Mouse (Mus musculus): Measurements from ENCODE around the gene Apex2. TPM values are rescaled to one million over a fixed set of nuclear protein-coding genes. Genes with fewer than 3 reads are reported as not detected.

The Apex2 gene
- 10 to 100 TPM in 1 of 2 experiments, 1 to 10 TPM in 1; 9.6 to 11.3 TPM for total RNA-seq (2023)

DNA sequence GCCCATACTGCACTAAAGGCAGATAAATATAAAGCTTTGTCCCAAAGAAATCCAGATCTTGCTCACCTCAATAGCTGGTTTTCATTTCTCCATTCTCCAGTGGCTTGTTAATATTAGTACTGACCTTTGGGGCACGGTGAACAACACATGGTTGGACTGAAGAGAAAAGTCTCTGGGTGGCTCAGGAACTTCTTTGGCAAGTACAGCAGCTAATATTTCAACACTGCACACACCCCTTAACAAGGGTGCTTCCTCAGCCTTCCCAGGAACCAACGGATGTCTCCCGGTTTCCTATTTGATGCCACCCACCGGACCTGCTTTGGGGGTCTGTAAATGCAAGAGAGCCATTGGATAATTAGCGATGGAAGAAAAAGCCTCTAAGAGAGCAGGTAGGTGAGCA, at the start of gene Apex2:
Apex2 (minus strand) TSS at position 173 of the 400 bp plus-strand sequence.

DNA sequence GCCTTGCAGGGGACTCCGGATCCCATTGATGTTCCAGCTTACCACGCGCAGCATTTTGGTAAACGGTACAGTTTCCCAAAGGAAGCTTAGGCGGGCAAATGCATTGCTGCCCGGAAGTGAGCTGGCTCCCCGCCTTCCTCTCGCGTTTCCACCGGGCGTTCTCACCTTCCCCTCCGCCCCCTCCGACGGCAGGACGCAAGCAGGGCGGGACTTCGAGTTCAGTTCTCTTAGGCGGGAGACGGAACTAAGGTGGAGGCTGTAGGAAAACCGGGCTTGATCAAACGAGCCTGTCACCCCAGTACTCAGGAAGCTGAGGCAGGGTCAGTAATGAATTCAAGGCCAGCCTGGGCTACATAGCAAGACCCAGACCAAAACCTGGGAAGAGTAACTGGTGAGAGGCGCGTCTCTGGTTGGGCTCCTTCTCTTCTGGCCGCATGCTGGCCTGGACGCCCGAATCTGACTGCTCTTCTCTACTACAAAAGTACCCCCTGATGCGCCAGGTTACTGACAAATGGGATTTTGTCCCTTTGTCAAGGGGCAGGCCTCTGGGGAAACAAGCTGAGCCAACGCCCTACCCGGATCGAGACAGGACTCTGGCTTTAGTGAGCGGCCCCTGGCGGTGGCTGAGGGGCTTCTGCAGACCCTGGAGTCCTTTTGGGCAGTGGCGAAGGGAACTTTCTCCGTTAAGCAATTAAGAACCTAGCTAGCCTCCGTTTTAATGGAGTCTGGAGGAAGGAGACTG, 1.5 kb downstream of the Apex2 start, which contains the start of gene Pfkfb1:
Pfkfb1 (plus strand) TSS at position 207 of the 742 bp plus-strand sequence.

DNA sequence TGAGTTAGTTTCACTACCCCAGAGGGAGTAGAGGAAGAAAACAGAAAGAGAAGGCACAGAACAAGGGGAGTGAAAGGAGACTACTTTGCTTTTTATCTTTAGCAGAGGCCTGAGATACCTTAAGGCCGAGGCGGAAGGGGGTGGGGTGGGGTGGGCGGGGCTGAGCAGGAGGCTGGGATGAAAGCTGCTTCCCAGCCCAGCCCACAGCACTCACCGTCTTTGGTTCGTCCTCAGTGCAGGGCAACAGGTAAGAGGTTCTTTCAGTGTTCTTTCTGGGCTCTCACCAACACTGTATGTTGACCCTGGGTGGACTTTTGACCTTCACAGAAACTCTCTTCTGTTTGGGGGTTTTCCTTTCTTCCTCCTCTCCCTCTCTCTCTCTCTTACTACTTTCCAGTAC, 42.4 kb downstream of the Apex2 start, which contains the start of gene Alas2:
Alas2 (plus strand) TSS at position 137 of the 400 bp plus-strand sequence.

Other genes starting within 250 kb of the Apex2 start
- gene Tmem29, start 130.7 kb downstream of the Apex2 start, total RNA-seq (2023), result 10 to 100 TPM; 14.2 to 17.0 TPM
- gene Alas2, start 42.5 kb downstream of the Apex2 start, total RNA-seq (2023), result 10 to 100 TPM; 16.4 to 20.3 TPM
- 1 to 10 TPM; 3.0 to 5.0 TPM for gene Pfkfb1, start 1.6 kb downstream of the Apex2 start, total RNA-seq (2023)
- gene Tro, start 67.7 kb upstream of the Apex2 start, total RNA-seq (2023), result not detected
- gene Maged2, start 224.5 kb upstream of the Apex2 start, total RNA-seq (2023), result 1 to 10 TPM in 1 of 2 experiments, under 1 TPM in 1; 0.73 to 1.3 TPM